Mouse (Mus musculus): ENCODE results near the gene S100a4. TPM values are rescaled to one million over a fixed set of nuclear protein-coding genes. Genes with fewer than 3 reads are reported as not detected.

S100a4 gene
- polyA plus RNA-seq, 1 experiment, result not detected

DNA sequence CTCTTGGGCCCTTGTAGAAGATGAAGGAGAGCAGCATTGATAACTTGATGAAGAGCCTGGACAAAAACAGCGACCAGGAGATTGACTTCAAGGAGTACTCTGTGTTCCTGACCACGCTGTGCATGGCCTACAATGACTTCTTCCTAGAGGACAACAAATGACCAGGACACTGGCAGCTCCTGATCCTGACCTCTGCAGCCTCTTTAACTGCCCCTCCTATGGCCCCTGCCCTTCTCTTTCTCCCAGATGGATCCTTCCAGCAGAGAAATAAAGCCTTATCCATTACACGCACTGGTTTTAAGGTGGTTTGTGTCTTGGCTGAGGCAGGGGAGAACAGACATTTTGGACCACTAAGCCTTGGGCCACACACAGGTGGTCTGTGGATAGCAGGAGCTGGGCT is 7.9 kb downstream of the S100a4 start:
- TF ChIP-seq GATA1 (IDR thresholded peaks at IDR 0.05; ENCODE audit: low read length), result no peak

DNA sequence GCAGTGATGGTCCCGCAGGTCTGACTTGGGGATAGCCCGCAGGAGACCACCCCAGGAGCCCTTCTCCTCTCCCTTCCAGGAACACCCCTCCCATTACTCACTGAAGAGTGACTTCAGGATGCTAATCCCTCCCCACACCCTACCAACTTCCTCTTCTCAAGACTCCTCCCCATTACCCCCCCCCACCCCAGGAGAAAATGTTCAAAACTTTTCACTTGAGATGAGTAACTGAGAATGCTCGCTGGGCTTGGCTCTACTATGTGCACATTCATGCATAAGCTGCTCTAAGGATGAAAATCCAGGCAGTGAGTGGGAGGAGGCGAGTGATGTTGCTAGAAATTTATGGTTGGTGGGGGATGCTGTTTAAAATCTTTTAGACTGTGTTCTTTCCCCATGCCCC is 8.5 kb downstream of the S100a4 start:
- TF ChIP-seq GATA1 (IDR thresholded peaks at IDR 0.05; ENCODE audit: low read length), result no peak

DNA sequence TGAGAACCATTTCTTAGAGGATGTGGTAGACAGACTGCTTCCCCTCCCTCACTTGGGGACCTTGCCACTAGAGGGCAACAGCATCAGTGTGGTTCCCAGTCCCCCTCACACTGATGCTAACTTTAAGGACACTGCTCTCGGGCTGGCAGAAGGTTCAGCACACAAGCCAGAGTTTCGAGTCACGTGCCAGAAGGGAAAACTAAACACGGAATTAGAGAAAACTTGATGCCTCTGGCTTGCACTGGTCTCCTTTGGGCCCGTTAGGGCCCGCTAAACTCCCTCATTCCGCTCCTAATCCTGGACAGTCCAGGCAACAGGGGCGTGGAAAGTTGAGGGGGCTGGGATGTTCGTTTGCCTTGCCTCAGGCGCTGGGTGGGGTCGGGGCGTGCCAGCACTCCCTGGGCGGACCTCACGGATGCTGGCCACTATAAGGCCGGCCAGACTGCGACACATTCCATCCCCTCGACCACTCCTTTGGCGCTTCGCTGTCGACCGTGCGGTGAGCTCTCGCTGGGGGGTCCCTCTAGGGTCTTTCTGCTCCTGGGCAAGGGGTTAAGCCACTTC is 9.2 kb downstream of the S100a4 start, which contains the start of gene S100a6:
TSS of gene S100a6 (plus strand) at position 155 of the 564 bp plus-strand sequence.
- no peak for TF ChIP-seq GATA1 (IDR thresholded peaks at IDR 0.05; ENCODE audit: low read length)

DNA sequence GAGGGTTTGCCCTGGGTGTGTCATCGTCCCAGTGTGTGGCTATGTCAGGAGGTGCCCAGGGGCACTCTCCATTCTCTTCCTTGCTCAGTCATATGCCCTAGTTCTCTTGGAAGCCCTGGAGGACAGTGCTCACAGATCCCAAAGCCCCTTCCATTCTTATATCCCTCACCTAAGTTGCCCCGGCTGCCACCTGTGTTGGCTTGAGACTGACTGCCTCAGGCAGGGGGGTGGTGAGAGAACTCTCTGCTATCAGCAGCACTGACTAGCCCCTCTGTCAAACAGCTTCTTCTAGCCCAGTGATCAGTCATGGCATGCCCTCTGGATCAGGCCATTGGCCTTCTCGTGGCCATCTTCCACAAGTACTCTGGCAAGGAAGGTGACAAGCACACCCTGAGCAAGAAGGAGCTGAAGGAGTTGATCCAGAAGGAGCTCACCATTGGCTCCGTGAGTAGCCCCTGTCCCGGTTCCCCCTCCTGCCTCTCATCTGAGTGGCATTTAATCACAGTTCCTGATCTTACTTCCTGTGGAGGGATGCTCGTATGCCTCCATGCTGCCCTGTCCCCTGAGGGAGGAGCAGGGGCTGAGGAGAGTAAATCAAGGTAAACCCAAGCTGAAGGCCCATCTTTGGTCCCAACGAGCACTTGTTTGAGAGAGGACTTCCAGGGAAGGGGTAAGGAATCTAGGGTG is 10.0 kb downstream of the S100a4 start:
- TF ChIP-seq GATA1 (IDR thresholded peaks at IDR 0.05; ENCODE audit: low read length), result no peak

DNA sequence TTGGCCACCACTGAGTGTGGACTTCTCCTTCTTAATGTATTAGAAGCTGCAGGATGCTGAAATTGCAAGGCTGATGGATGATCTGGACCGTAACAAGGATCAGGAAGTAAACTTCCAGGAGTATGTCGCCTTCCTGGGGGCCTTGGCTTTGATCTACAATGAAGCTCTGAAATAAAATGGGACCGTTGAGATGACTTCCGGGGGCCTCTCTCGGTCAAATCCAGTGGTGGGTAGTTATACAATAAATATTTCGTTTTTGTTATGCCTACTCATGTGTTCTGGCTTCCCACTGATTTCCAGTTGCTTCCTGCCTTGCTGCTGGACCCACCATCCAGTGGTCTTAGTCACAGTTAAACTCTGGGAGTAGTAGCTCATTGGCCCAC is 10.6 kb downstream of the S100a4 start:
- no peak for TF ChIP-seq GATA1 (IDR thresholded peaks at IDR 0.05; ENCODE audit: low read length)

DNA sequence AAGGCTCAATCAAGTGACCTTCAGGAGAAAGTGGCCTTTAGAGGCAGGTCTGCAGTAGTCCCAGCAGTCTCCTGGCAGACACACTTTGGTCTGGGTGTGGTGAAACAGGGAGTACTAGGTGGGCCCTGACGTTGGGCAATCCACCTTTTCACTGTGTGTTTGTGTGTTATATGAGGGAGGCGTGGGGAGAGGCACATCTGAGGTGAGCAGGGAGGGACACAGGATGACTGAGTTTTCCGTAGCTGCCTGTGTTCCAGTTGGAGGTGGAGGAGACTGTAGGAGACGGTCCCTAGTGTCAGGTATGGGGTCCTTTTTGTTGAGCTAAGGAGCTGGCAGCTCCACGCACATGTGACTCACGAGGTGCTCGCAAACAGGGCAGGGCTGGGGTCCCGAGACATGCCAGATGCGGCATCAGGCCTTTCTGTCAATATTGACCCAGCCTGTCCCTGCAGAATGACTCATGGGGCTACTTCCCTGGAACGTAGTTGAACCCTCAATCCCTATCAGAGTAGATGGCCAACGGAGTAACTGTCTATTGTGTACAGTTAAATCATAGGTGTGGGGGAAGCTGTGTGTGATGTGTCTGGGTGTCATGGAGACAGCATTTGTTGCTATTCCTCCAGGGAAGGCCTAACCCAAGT is 11.2 kb downstream of the S100a4 start:
- no peak for TF ChIP-seq GATA1 (IDR thresholded peaks at IDR 0.05; ENCODE audit: low read length)

DNA sequence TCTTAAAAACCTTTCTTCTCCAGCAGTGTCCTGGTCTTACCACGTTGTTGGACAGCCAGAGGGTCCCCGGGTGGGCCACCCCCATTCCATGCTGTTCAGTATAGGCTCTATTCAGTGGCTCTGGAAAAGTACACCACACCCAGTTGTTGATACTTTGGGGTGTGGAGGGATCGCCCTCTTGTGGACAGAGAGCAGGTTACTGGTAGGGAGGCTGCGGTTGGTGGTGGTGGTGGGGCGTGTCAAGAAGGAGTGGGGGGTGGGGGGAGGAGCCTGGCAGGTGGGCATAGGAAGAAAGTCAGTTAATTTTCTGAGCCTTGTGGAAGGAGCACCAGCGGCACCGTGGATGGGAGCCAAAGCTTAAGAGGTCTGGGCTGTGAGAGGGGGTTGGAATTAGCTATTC is 11.8 kb downstream of the S100a4 start:
- no peak for TF ChIP-seq GATA1 (IDR thresholded peaks at IDR 0.05; ENCODE audit: low read length)

DNA sequence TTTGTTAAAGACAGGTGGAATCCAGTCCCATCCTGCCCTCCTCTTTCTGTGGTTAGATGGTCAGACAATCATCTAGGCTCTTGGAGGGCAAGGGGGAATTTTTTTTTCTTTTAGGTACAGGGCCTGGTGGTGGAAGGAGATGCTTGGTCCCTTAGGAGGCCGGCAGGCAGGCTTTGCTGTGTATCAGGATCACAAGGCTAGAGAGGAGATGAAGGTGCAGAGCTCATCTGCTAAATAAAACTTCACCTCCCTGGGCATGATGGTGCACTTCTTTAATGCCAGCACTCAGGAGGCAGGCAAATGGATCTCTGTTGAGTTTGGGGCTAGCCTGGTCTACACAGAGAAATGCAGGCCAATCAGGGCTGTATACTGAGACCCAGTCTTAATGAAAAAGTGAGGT is 12.3 kb downstream of the S100a4 start:
- TF ChIP-seq GATA1 (IDR thresholded peaks at IDR 0.05; ENCODE audit: low read length), result no peak

DNA sequence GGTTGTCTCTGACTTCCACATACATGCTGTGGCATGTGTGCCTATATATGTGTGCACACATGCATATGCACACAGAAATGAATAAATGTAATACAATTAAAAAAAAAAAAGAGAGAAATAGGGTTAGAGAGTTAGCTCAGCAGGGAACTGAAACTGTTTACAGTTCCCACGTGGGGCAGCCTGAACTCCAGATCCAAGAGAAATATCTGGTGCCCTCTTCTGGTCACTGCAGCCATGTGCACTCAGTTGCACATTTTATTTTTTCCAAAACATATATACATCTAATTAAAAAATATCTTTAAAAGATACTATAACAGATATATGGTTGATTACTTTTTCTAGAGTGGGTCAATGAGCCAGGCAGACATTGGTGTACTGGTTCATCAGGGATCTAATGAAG is 14.0 kb downstream of the S100a4 start:
- TF ChIP-seq GATA1 (IDR thresholded peaks at IDR 0.05; ENCODE audit: low read length), result no peak

DNA sequence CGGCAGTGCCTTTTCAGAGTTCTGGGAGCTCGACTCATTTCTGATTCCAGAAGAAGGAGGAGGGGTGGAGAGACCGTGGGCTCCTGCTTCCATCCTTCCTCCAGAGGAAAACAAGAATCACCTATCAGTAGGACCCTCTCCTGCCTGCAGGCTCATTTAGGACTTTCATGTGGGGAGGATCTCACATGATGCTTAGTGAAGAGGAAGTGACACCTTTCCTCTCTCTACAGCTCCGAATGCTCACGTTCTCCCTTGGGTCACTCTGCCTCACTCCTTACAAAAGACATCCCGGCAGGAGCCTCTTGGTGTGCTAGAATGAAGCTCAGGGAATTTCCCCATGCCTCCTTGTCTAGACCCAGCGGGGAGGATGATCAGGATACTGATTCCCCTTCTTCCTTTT is 18.0 kb downstream of the S100a4 start:
- TF ChIP-seq GATA1 (IDR thresholded peaks at IDR 0.05; ENCODE audit: low read length), result no peak

DNA sequence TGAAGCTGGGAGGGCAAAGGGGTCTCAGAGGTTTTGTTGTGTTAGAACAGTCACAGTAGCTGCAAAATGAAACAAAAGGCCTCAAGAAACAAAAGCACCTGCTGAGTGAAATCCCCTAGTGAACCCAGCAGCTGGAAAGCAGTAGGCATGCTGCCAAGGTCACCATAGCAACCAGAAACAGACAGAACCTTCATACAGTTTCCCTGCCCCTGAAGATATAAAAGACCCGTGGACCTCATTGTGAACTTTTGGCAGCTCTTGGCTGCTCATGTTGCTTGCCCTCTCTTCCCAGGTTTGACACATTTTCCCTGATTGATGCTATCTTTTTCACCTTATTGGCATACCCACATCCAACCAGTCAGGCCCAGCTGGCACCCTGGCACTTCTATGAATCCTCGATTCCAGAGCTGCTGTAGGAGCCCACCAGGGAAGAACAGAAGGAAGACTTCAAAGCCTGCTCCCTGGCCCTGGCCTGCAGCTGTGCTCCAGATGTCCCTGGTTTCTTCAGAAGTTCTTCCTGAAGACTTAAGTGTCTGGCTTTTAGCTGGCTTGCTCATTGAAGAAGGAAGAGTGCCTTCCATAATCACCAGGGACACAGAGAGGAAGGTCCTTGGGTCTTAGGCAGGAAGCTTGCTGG is 20.0 kb downstream of the S100a4 start:
- TF ChIP-seq GATA1 (IDR thresholded peaks at IDR 0.05; ENCODE audit: low read length), result no peak

DNA sequence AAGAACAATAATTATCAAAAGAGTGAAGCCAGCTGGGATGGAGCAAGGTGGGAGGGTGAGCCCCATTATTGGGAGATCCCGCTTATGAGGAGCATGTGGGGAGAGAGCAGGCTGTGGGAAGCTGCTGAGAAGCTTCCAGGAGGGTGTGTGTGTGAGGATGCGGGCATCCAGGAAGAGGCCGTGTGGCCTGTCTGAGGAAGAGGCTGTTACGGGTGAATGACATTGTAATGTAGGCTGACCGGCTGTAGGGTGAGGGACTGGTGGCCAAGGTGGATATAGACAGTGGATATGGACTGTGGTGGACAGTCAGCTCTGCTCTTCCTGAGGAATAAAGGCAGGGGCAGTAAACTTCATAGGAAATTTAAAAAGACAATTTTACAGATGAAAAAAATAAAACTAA is 21.9 kb downstream of the S100a4 start:
- no peak for TF ChIP-seq GATA1 (IDR thresholded peaks at IDR 0.05; ENCODE audit: low read length)

DNA sequence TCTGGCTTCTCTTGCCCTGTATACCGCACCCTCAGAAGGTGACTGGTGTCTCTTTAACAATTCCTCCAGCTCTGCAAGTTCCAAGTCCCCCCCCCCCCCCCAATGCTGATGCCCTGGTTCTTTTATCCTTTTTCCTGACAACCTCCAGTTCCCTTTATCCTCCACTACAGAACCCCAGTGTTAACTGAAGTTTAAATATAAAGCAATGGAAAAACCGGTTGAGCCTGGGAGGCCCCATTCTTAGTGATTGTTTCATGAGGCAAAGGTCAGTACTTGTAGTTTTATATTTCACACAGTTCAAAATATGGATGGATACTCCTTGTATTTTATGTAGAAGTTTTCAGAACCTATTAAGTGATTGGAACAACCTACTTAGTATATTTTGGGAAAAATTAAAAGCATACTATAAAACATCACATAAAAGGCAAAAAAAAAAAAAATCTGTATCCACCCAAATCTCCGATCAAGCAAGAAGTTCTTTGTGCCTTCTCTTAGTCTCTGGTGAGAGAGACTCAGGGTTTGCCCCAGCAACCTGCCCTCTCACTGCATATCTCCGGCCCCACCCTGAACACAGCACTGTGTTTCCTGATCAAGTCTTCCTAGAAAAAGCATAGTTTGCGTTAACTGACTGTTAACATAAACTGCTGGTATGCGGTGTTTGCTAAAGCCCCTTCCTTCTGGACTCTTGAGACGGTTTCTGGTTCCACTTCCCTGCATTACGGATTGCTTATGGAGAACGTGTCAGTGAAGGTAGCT is 22.9 kb downstream of the S100a4 start:
- TF ChIP-seq GATA1 (IDR thresholded peaks at IDR 0.05; ENCODE audit: low read length), result no peak

DNA sequence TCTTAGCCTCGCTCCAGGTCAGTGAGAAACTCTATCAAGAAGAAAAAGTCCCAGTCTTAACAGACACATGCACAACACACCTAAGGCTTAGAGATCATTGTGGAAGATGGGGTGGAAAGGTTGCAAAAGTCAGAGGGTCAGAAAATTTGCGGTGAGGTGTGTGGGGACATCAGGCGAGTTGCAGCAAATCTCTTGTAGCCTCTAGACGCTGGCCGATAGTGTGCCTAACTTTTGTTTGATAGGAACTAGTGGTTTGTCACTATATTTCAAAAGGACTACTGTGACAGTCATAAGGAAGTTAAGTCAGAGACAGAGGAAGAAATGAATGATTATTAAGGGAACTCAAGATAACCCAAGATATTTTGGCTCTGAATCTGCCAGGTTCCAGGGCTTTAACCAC is 23.8 kb downstream of the S100a4 start:
- TF ChIP-seq GATA1 (IDR thresholded peaks at IDR 0.05; ENCODE audit: low read length), result no peak

DNA sequence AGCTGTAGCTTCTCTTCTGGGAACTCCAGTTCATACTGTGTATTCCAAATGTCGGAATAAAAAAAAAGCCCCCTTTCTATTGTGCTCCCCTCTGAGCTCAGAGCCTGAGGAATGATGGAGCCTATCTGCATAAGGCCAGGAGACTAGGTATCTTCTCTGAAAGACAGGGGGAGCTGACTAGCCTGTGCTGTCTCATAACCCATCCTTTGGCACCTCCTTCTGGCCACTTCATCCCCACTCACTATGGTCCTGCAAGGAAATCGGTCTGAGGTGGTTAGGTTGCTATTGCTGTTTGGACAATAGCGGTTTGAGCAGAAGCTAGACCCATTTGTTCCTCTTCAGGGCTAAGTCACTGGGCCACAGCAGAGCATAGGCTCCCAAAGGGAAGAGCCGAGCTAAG is 24.2 kb downstream of the S100a4 start:
- no peak for TF ChIP-seq GATA1 (IDR thresholded peaks at IDR 0.05; ENCODE audit: low read length)

DNA sequence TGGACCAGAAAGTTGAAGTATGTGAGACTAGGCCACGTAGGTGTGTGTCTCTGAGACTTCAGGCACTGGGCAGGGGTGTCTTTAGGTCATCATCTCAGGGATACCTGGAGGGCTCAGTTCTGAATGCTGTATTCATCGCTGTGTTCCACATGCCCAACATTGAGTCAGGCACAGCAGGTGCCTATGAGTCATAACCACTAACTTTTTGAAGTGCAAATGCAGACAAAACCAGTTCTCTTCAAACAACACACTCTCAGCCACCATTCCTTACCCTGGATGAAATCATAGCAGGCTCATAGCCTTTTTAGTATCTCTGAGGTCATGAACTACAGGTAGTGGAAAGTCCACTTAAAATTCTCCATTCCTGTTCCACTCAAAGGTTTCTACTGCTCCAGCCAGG is 25.7 kb downstream of the S100a4 start:
- no peak for TF ChIP-seq GATA1 (IDR thresholded peaks at IDR 0.05; ENCODE audit: low read length)

Data from G1E-ER4 (cell line).